Mouse (Mus musculus): Measurements from ENCODE around the gene Dguok.

DNA sequence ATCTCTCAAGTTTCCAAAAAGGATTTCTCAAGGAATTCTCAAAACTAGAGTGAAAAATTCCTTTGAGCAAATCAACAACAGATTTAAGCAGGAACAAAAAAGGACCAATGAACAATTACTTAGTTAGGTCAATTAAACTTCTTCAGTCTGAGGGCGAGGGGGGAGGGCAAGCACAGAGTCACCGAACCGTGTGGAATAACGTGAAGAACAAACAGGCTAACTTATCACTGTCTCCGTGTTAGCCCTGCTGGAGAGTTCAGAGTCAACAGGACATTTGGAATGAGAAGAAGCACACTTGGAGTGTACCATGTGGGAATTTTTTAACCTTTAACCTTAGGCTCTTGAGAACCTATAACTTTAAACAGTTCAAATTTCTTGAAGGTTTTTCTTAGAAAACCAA lies 41.6 kb upstream of the Dguok start:
- no peak for TF ChIP-seq CTCF (conservative IDR thresholded peaks at IDR 0.05; ENCODE audit: insufficient read depth, insufficient read length, low read depth, low read length)
- no peak for TF ChIP-seq POLR2A (IDR thresholded peaks at IDR 0.05; ENCODE audit: low read depth, low read length)

Data from kidney, adult 2 months (tissue).